Mouse (Mus musculus) brain, embryonic 14.5 days (tissue): ENCODE data around the gene Nxpe4. TPM values are rescaled to one million over a fixed set of nuclear protein-coding genes. Genes with fewer than 3 reads are reported as not detected.

Experiments used
- DNase-seq: peaks from one replicate; pipeline ENCODE4 v3.0.0-alpha.2; 2011; ENCODE audit warnings: low read depth
- CTCF ChIP-seq: fragments of 200-500 bp; IDR thresholded peaks from 2 replicates; pipeline ENCODE4 v1.5.1; 2012; ENCODE audit warnings: inconsistent platforms, mild to moderate bottlenecking, moderate library complexity, borderline replicate concordance; ENCODE audit not compliant: insufficient read depth, insufficient read length; ENCODE audit errors: extremely low read depth
- POLR2A ChIP-seq: fragments of 200-500 bp; IDR thresholded peaks from 2 replicates; pipeline ENCODE4 v1.6.1; 2012; ENCODE audit warnings: mild to moderate bottlenecking, inconsistent platforms, borderline replicate concordance; ENCODE audit not compliant: poor library complexity, insufficient read depth, insufficient read length, severe bottlenecking; ENCODE audit errors: extremely low read depth
- polyA plus RNA-seq: library from polyadenylated mRNA; depleted of rRNA; stranded (reverse); fragments of >200 nt; gene quantifications from 2 replicates; pipeline ENCODE4 v1.2.3, GENCODE M21; 2012

Nxpe4 gene
- polyA plus RNA-seq, 1 experiment = 6.7 TPM

GRCm38 (mm10) chr9:48197458-48197884, 35.6 kb downstream of the Nxpe4 start:
- DNase-seq = peak; percentile 77

DNA sequence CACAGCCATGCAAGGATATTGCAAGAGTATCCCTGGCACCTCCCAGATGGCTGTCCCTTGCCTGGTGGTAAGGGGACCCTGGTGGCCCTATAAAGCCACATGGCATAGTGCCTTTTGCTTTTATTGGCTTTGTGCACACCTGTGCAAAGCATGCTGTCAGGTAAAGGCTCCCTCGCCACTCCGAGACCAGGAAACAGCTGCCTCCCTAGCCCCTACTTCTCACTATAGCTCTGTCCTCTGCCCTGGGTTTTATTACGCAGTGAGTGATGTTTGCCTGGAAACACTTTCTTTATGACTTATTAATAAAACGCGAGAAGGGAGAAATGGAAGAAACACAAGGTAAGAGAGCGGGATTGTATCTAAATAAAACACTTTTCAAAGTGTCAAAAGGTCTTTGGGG, 49.1 kb downstream of the Nxpe4 start:
- no peak for DNase-seq
- TF ChIP-seq POLR2A (no peak), CTCF (no peak)

More at GRCm38 (mm10) chr9:48197458-48197884, 35.6 kb downstream of the Nxpe4 start:
- TF ChIP-seq CTCF = no peak
- TF ChIP-seq POLR2A = no peak

DNA sequence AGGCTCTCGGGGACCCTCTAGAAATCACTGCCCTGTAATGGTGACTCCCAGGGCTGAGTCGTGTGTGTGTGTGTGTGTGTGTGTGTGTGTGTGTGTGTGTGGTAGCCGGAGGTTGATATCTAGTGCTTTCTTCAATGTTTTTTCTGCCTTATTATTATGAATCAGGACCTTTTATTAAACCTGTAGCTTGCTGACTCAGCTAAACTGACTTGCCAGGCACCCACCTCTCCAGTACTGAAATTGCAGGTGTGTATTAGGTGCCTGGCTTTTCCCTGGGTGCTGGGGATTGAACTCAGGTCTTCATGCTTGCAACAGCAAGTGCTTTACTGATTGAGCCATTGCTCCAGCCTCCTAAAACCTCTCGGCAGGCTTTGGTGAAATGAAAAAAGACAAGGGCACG, 50.1 kb downstream of the Nxpe4 start:
- no peak for DNase-seq
- TF ChIP-seq CTCF (no peak), POLR2A (no peak)

GRCm38 (mm10) chr9:48214751-48215150, 52.9 kb downstream of the Nxpe4 start:
- TF ChIP-seq CTCF (no peak), POLR2A (no peak)
- peak; percentile 63 for DNase-seq

DNA sequence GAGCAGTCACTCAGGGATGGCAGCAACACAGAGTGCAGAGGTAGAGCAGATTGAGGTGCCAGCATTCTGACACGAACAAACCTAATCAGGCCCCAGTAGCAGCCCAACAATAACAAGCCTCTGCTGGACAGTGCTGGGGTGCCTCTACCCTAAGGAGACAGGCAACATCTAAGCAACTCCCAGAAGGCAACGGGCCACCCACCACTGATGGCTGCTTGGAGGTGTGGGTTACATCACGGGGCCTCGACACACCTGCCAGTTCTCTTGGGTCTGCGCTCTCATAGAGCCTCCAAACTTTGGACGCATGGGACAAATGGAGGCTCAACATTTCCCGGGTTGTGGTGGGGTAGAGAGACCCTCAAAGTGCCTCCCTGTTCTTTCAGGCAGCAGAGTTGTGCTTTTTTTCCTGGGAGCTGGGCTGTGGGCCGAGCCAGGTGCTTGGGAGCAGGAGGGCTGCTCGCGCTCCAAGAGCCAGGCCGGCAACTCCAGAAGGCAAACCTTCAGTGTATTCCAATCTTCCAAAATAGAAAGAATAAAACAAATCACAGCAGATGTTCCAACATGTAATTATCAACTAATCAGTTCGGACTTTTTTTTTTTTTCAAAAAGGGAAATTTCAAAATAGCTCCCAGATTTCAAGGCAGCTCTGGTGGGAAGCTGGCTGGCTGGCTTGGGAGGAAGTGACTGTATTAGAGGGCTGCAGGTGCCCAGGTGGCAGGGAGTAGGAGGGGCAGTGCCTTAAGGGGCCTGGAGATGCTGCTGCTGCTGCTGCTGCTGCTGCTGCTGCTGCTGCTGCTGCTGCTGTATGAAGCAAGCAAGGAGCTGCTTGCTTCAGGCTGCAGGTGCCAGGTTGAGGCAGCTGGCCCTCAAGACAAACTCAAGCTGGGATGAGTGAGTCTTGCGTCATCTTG, 54.5 kb downstream of the Nxpe4 start:
- peak; percentile 63 for DNase-seq

GRCm38 (mm10) chr9:48230706-48231105, 68.9 kb downstream of the Nxpe4 start:
- no peak for DNase-seq
- TF ChIP-seq CTCF (no peak), POLR2A (no peak)

More for the DNA sequence above, 54.5 kb downstream of the Nxpe4 start:
- TF ChIP-seq CTCF = no peak
- no peak for TF ChIP-seq POLR2A

- no peak for DNase-seq
- no peak for TF ChIP-seq CTCF
- no peak for TF ChIP-seq POLR2A
These were observed 74.6 kb downstream of the Nxpe4 start for GRCm38 (mm10) chr9:48236455-48236854.

DNA sequence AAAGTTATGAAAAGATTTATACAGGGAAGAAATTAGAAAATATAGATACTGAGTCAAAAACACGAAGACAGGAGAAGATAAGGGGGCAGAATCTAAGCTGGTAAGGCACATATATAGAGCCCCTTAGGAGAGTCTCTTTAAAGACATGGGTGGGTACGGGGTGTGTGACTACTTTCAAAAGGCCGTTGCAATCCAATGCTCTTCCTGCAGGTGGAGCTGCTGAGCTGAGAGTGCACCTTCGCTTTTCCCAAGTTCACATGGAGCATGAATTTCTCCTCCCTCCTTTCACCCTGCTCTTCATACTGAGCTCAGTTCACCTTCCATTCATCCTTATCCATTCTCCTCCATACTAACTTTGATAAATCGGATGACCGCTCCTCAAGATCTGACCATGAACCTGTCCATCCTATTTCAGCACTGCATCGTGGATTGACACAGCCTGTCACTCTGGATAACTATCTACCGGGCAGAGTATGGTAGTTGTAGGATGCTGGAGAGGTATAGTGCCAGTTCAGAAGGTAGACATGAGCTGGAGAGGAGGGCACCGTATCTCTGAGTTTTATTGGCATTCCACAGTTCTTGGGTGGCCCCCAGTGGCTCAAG, 76.4 kb downstream of the Nxpe4 start:
- peak; percentile 56 for TF ChIP-seq CTCF
- TF ChIP-seq POLR2A = no peak
- no peak for DNase-seq

DNA sequence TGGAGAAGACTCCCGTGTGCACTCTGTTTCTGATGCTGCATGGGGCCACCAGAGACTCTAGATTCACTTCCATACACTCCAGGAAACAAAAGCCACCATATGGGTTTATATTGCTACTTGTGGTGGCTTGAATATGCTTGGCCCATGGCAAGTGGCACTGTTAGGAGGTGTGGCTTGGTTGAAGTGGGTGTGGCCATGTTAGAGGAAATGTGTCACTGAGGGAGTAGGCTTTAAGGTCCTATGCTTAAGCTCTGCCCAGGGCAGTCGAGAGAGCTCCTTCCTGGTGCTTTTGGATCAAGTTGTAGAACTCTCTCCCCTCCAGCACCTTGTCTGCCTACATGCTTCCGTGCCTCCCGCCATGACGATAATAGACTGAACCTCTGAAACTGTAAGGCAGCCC, 77.6 kb downstream of the Nxpe4 start:
- no peak for DNase-seq
- TF ChIP-seq CTCF = no peak
- TF ChIP-seq POLR2A = no peak

- no peak for DNase-seq
These were observed 78.6 kb downstream of the Nxpe4 start for GRCm38 (mm10) chr9:48240431-48240830.

DNA sequence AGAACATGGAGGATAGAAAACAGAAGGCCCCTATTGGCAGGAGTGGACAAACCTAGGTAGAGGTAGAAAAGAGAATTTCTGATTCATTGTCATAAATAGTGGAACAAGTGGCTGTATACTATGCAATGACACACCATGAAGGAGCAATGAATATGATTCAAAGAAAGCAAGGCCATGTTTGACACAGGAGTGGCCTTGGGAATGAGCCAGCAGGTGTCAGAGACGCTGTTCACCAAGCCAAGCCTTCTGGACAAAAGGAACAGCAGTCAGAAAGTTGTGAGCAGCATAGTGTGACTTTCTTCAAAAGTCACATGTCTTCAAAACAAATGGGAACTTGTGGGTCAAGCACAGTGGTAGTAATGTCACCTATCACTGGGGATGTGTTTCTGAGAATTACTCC, 80.0 kb downstream of the Nxpe4 start:
- no peak for DNase-seq
- no peak for TF ChIP-seq CTCF
- no peak for TF ChIP-seq POLR2A

More at GRCm38 (mm10) chr9:48240431-48240830, 78.6 kb downstream of the Nxpe4 start:
- TF ChIP-seq POLR2A = no peak
- no peak for TF ChIP-seq CTCF
